Mouse (Mus musculus) kidney, postnatal 4 days (tissue): ENCODE data around the gene Ccl12.

Source experiments
- DNase-seq, 2 experiments: peaks; one replicate each; pipeline ENCODE4 v3.0.0; 2021; ENCODE audit warnings: mixed read lengths in 2 of 2

The Ccl12 gene

DNA sequence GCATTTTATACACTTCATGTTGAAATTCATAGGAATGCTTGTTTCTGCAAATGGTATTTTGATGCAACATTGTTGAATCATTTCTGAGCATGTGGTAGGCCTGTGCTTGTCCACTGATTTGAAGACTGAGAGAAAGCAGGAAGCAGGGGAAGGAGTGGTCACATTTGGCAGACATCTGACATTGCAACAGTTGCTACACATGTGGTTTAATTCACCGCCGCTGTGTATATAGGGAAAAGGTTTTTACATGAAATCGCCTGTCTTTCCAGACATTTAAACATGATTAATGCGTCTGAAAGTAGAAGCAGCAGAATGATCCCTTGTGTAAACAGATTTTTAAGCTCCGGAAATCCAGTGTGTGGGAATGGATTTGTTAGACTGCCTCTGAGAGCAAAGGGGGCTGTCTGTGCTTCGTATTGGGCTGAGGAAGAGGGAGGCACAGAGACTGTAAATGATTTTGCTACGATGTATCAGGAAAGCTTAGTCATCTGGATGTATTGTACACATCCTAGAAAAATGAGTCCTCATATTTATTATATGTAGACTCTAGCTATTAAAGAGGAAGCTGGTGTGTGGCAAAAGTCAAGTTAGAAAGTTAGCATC is 37.9 kb downstream of the Ccl12 start:
- peak; percentile 8 to 13 for DNase-seq
